ENCODE assay signal across 24 mouse cellular contexts in genomic region chr9:61233251-61233650, GRCm38 (mm10).
A peak's percentile ranks its signal among the peaks of the same experiment; 100 is the strongest.
DNase-seq lines count a peak whose midpoint lies in the region; ATAC-seq and TF ChIP-seq lines count a peak whose summit lies in the region.
"Had no signal": no experiment of that assay in that cellular context is flagged by ENCODE, and none has a peak within 500 bp of the region (broad histone marks: within the 10 kb centered on the region; RNA-seq: fewer than 3 reads in every experiment).

No protein-coding gene starts in this region.

- peaks cover 41% of the 10 kb centered on the region for H3K4me1 ChIP-seq in thymus, adult 2 months (replicated peaks; ENCODE audit: control insufficient read depth, insufficient read depth, low read length)
- H3K4me1 ChIP-seq in bone marrow, adult 2 months (ENCODE audit: control insufficient read depth, insufficient read depth, low read length): peaks cover 16% of the 10 kb centered on the region
- peaks cover 33% of the 10 kb centered on the region for H3K4me1 ChIP-seq in midbrain, embryonic 11.5 days (ENCODE audit: control insufficient read depth, insufficient read depth, low read length)

- H3K36me3 ChIP-seq in thymus, adult 2 months (ENCODE audit: control insufficient read depth, insufficient read depth, low read length): no peaks in the 10 kb centered on the region
- H3K36me3 ChIP-seq in midbrain, embryonic 11.5 days (ENCODE audit: control insufficient read depth, insufficient read depth, low read length): no peaks in the 10 kb centered on the region
- H3K36me3 ChIP-seq: forebrain, embryonic 10.5 days; heart, embryonic 12.5 days; heart, embryonic 15.5 days had no signal

- no peak overlapping the region for H3K4me2 ChIP-seq in midbrain, embryonic 11.5 days
- H3K4me2 ChIP-seq: forebrain, embryonic 13.5 days; heart, embryonic 12.5 days; heart, embryonic 15.5 days; hindbrain, embryonic 14.5 days had no signal

- no peaks in the 10 kb centered on the region for H3K27me3 ChIP-seq in thymus, adult 2 months (ENCODE audit: control insufficient read depth, insufficient read depth, low read length)
- H3K27me3 ChIP-seq in midbrain, embryonic 11.5 days (ENCODE audit: control insufficient read depth, insufficient read depth, low read length): 0 out of 2 replicates have a peak, but pooled peaks cover 2% of the 10 kb centered on the region

- H3K9ac ChIP-seq in midbrain, embryonic 11.5 days (ENCODE audit: low read length): no peak overlapping the region
- H3K9ac ChIP-seq: forebrain, embryonic 13.5 days; heart, embryonic 12.5 days; heart, embryonic 15.5 days; hindbrain, embryonic 14.5 days had no signal

- ATAC-seq in megakaryocyte progenitor cell, adult 5-6 weeks (replicated peaks; ENCODE audit: poor library complexity): peak; percentile 52; the same call in 1 of the 2 replicates
- ATAC-seq in midbrain, embryonic 11.5 days (ENCODE audit: low FRiP score): no peak
- ATAC-seq: activated CD4-positive, CD25-positive, alpha-beta regulatory T cell, adult 4 months; forebrain, embryonic 13.5 days; forebrain, embryonic 16.5 days had no signal

- no peaks in the 10 kb centered on the region for H3K9me3 ChIP-seq in midbrain, embryonic 11.5 days (ENCODE audit: control insufficient read depth, low read length)
- H3K9me3 ChIP-seq: forebrain, embryonic 10.5 days; forebrain, embryonic 13.5 days; heart, embryonic 12.5 days; heart, embryonic 15.5 days had no signal

- 12% methylated on average over 2 of the region's 2 CpGs for WGBS in thymus, adult 2 months
- WGBS in bone marrow, adult 2 months: 11% methylated on average over 2 of the region's 2 CpGs
- WGBS in midbrain, embryonic 11.5 days: 78% methylated on average over 2 of the region's 2 CpGs

- no peak overlapping the region for H3K4me3 ChIP-seq in thymus, adult 2 months (ENCODE audit: control insufficient read depth, insufficient read depth, low read length)
- H3K4me3 ChIP-seq in bone marrow, adult 2 months (replicated peaks; ENCODE audit: control insufficient read depth, low read depth, low read length): no peak overlapping the region
- no peak overlapping the region for H3K4me3 ChIP-seq in midbrain, embryonic 11.5 days (ENCODE audit: low read depth, low read length)
- H3K4me3 ChIP-seq: forebrain, embryonic 10.5 days; forebrain, embryonic 13.5 days; heart, embryonic 12.5 days; heart, embryonic 15.5 days had no signal

- no peak for TF ChIP-seq CTCF in thymus, adult 2 months (IDR thresholded peaks at IDR 0.05; ENCODE audit: borderline replicate concordance, control insufficient read depth, extremely low read depth, insufficient read depth, low read length, poor library complexity)
- no peak for TF ChIP-seq CTCF in bone marrow, adult 2 months (IDR thresholded peaks at IDR 0.05; ENCODE audit: control insufficient read depth, insufficient read depth, low read length)

- DNase-seq in thymus, adult 2 months: no peak
- no peak for DNase-seq in thymus, postnatal 36 days
- DNase-seq in CD4-positive, CD25-positive, alpha-beta regulatory T cell, adult 2 months (ENCODE audit: low read depth, low spot score): peak; percentile 25
- DNase-seq in spleen, adult 18-20 months: no peak
- no peak for DNase-seq in midbrain, embryonic 11.5 days (ENCODE audit: low spot score, missing footprints)
- DNase-seq: adrenal gland, adult 8-10 months; adrenal gland, postnatal 25 days; cerebellum, adult 18-20 months; cerebellum, adult 9-10 months; cerebellum, postnatal 14 days; gastrocnemius, postnatal 10 days; gastrocnemius, postnatal 36 days; heart, adult 18-20 months; heart, postnatal 10 days; heart, postnatal 36 days had no signal

- H3K27ac ChIP-seq in thymus, adult 2 months (ENCODE audit: control insufficient read depth, insufficient read depth, low read length): peak overlapping the region; percentile 42; the same call in 1 of the 2 replicates
- H3K27ac ChIP-seq in bone marrow, adult 2 months (ENCODE audit: control insufficient read depth, insufficient read depth, low read depth, low read length, poor library complexity): peak overlapping the region; percentile 8; the same call in 1 of the 2 replicates
- no peak overlapping the region for H3K27ac ChIP-seq in midbrain, embryonic 11.5 days (ENCODE audit: low read depth, low read length)
- H3K27ac ChIP-seq: forebrain, embryonic 10.5 days; forebrain, embryonic 13.5 days; heart, embryonic 15.5 days; hindbrain, embryonic 14.5 days had no signal

- 0 out of 2 replicates have a peak, but pooled peaks have one; percentile 23 for TF ChIP-seq POLR2A in thymus, adult 2 months (IDR thresholded peaks at IDR 0.05; ENCODE audit: control insufficient read depth, extremely low read depth, insufficient read depth, low read length, poor library complexity)
- no peak for TF ChIP-seq POLR2A in bone marrow, adult 2 months (IDR thresholded peaks at IDR 0.05; ENCODE audit: borderline replicate concordance, control insufficient read depth, low read depth, low read length)
